Mouse (Mus musculus): Measurements from ENCODE around the gene Calhm1. TPM values are rescaled to one million over a fixed set of nuclear protein-coding genes. Genes with fewer than 3 reads are reported as not detected.

Gene Calhm1
- polyA plus RNA-seq (2012; rRNA removed), result not detected in 2 replicates

GRCm38 (mm10) chr19:47144154-47144553 lies at the start of gene Calhm1:
Gene Calhm1 (minus strand): TSS chr19:47144254.

DNA sequence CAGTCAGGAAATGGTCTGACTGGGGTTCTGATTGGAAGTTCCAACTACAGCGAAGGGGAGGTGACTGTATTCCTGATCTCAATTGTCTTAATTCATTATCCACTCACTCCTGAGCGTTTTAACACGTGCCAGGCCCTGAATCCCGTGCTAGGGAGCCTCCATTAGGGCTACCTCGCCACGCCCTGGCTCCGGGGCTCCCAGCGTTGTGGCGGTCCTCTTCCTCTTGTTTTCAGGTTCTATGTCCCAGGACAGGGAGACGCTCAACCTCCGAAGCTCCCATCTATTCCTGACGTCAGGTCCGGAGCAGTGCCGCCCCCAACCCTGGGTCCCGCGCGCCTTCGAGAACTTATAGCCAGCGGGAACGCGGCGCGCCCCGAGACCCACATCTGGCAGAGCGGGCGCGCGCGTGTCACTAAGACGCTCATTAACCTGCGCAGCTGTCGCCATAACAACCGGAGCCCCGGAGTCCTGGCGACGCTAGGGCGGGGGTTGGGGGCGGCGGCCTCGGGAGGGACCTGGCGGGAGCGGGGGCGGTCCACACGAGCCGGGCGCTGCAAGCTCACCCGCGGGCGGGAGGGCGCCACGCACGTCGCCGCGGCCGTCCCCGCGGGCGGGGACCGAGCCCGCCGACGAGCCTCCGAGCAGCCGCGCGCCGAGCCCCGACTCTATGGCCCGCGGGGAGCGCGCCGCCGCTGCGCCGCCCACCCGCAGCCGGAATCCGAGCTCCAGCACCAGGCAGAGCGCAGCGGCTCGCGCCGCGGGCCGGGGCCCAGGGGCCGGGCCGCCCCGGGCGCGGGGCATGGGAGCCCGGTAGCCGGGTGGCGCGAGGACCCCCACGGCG lies 34.6 kb upstream of the Calhm1 start, which contains the start of gene Neurl1a:
Neurl1a (plus strand) TSS at position 390 of the 841 bp plus-strand sequence.

DNA sequence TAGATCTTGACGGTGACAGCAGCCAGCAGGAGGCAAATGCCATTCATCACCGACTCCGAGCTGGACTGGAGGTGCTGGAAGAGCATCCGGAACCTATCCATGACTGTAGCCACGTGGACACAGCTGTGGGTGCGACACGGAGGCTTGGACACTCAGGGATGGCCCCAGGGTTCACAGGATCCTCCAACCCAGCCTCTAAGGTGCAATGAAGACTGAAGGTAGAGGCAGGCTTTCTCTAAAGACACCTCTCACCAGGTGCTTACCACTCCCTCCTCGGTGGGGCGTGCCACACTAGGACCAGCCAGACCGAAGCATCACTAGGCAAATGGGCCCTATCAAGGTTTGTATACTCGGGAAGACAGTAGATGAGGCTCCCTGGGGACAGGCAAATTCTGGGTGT lies 13.6 kb upstream of the Calhm1 start, which contains the start of gene Calhm3:
Calhm3 (minus strand) TSS at position 101 of the 400 bp plus-strand sequence.

DNA sequence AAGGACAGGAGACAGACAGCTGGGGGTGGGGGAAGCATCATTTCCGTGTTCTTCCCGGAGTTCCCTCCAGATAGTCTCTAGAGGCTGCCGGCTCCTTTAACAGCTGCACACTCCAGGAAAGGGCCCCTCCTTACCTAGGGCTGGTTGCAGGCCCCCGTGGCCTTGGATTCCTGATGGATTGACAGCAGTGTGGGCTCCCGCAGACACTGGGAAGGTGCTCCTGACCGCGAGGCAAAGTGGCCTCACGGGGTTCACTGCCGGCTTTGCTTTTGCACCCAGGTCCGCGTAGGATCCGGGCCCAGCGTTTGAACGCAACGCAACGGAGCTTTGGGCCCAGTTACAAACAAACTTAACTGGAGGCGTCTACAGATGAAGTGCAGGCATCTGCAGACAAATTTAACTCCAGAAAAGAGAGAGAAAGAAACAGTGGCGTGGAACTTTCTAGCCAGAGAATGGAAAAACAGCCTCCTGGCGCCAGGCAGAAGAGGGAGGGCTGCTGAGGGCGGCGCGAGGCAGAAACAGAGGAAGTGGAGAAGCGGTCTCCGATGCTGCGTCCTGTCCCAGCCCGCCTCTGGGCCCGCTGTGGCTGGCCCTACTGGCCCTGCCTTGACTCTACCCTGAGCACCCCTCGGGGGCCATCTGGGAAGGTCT lies 6.2 kb downstream of the Calhm1 start, which contains the start of gene Calhm2:
Calhm2 (minus strand) TSS at position 524 of the 651 bp plus-strand sequence.

Other genes starting within 250 kb of the Calhm1 start
- 1.3 and 1.5 TPM in 2 replicates for gene Ina, start 129.6 kb downstream of the Calhm1 start, polyA plus RNA-seq (2012; rRNA removed)
- gene Nt5c2, start 129.1 kb downstream of the Calhm1 start, polyA plus RNA-seq (2012; rRNA removed), result 7.6 and 8.1 TPM in 2 replicates
- gene Pcgf6, start 93.3 kb downstream of the Calhm1 start, polyA plus RNA-seq (2012; rRNA removed), result 7.9 and 8.2 TPM in 2 replicates
- 2.3 and 2.7 TPM in 2 replicates for gene Taf5, start 76.5 kb downstream of the Calhm1 start, polyA plus RNA-seq (2012; rRNA removed)
- gene Usmg5, start 53.6 kb downstream of the Calhm1 start, polyA plus RNA-seq (2012; rRNA removed), result 48.7 and 58.3 TPM in 2 replicates
- 5.8 and 6.8 TPM in 2 replicates for gene Pdcd11, start 53.5 kb downstream of the Calhm1 start, polyA plus RNA-seq (2012; rRNA removed)
- gene Calhm2, start 6.0 kb downstream of the Calhm1 start, polyA plus RNA-seq (2012; rRNA removed), result 10.7 and 12.1 TPM in 2 replicates
- gene Calhm3, start 13.5 kb upstream of the Calhm1 start, polyA plus RNA-seq (2012; rRNA removed), result not detected in 2 replicates
- 14.5 and 17.8 TPM in 2 replicates for gene Neurl1a, start 34.6 kb upstream of the Calhm1 start, polyA plus RNA-seq (2012; rRNA removed)

Data from colon, adult 2 months (tissue).